Mouse (Mus musculus): Measurements from ENCODE around the gene Tecr.

Tecr gene

GRCm38 (mm10) chr8:83565731-83566375 lies 41.9 kb downstream of the Tecr start:
- DNase-seq (ENCODE audit: extremely low spot score), result no peak

- no peak for DNase-seq (ENCODE audit: extremely low spot score)
Observed at GRCm38 (mm10) chr8:83563246-83563645, 44.5 kb downstream of the Tecr start.

GRCm38 (mm10) chr8:83562669-83563068 lies 45.1 kb downstream of the Tecr start:
- no peak for DNase-seq (ENCODE audit: extremely low spot score)

DNA sequence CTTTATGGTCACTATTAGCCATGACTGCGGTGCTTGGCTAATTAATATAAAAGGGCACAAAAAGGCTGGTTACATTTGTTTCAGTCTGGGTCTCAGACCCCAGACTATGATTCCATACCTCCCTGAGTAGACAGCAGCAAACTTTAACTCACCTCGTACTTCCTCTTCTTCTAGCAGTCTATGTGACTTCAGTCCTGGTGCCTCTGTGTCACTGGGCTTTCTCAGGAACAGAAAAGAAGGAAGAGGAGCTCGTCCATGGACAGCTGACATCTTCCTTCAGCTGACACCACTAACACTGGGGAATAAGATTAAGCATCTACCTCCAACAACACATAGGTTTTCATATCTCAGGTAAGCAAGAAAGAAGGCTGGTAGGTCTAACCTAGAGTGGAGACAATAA lies 72.0 kb downstream of the Tecr start, which contains the start of gene Olfr370:
TSS of gene Olfr370 (plus strand) at position 45 of the 400 bp plus-strand sequence.
- DNase-seq (ENCODE audit: extremely low spot score), result no peak

GRCm38 (mm10) chr8:83534802-83535201 lies 73.0 kb downstream of the Tecr start:
- DNase-seq (ENCODE audit: extremely low spot score), result no peak

Measured in embryo, embryonic 9.5 days (tissue).